Mouse (Mus musculus): ENCODE results near the gene Nfatc2.

DNA sequence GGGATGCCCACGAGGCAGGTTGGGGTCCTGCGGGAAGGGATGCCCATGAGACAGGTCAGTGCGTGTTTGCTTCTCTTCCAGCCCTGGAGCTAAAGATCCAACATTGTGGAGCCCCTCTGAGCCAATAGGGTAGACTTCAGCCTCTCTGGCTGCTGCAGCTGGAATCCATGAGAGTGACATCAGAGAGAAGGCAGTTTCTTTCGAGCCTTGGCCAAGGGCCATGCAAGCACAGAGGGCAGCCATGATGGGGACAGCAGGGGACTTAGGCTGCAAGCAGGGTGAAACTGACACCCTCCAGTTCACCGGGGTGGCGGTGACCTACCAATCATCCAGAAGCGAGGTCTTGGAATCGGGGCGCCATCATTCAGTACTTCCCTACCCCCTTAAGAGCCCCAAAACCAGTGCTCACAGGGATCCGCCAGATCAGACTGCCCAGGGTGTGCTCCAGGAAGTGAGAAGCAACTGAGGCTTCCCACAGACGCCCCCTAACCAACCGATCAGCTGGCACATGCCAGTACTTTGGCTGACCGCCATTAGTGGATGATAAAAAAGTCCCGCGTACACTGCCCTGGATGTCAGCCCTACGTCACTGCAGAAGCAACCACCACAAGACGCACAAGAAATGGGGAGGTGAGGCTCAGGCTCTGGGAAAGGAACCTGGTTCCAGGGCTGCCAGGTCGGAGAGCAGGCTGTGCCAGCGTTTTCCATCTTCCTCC lies 35.8 kb downstream of the Nfatc2 start:
- TF ChIP-seq POLR2A (IDR thresholded peaks at IDR 0.05; ENCODE audit: low read depth, low read length) (no peak), CTCF (IDR thresholded peaks at IDR 0.05; ENCODE audit: borderline replicate concordance, insufficient read depth, low read length) (no peak)

Measured in embryonic fibroblast, embryonic 13.5 days (primary cell).